Mouse (Mus musculus): ENCODE measurements around the gene Zdhhc15. TPM values are rescaled to one million over a fixed set of nuclear protein-coding genes. Genes with fewer than 3 reads are reported as not detected.
"Not testable (repeated sequence)": the region's sequence is repeated elsewhere in the genome, so short reads cannot be mapped to it uniquely, and the experiment has no call there.

Zdhhc15 gene
- 13.0 and 13.2 TPM in 2 replicates for polyA plus RNA-seq (2014; fragmentation: Nextera tagmentation; extraction: Ambion mirVana)

- peak; percentile 97 for ATAC-seq (ENCODE audit: insufficient read depth)
- Histone ChIP-seq H3K27ac (ENCODE audit: low read depth) (peak within 1 kb of the TSS; percentile 50; the same call in 1 of the 2 replicates), H3K4me3 (ENCODE audit: low read depth, low read length) (peak within 1 kb of the TSS; percentile 47), H3K36me3 (ENCODE audit: insufficient read depth) (no peaks in the 10 kb centered on the region), H3K4me1 (ENCODE audit: insufficient read depth) (no peaks in the 10 kb centered on the region), H3K9me3 (ENCODE audit: low read depth, low read length) (no peaks in the 10 kb centered on the region), H3K9ac (peak within 1 kb of the TSS; percentile 62), H3K27me3 (ENCODE audit: insufficient read depth, low read length) (no peaks in the 10 kb centered on the region), H3K4me2 (peak within 1 kb of the TSS; percentile 64)
- DNase-seq, result peak; percentile 78
- TF ChIP-seq CTCF (IDR thresholded peaks at IDR 0.05; ENCODE audit: low read depth), result no peak
- 5% methylated on average over 30 of the region's 31 CpGs for WGBS
Observed at GRCm38 (mm10) chrX:104670757-104671549, at the start of gene Zdhhc15. Gene Zdhhc15 (minus strand): TSS chrX:104671064.

- ATAC-seq (ENCODE audit: insufficient read depth) (no peak), DNase-seq (no peak)
- Histone ChIP-seq H3K36me3 (ENCODE audit: insufficient read depth) (no peaks in the 10 kb centered on the region), H3K9ac (no peak overlapping the region), H3K4me1 (ENCODE audit: insufficient read depth) (no peaks in the 10 kb centered on the region), H3K27ac (ENCODE audit: low read depth) (no peak overlapping the region), H3K27me3 (ENCODE audit: insufficient read depth, low read length) (no peaks in the 10 kb centered on the region), H3K9me3 (ENCODE audit: low read depth, low read length) (no peaks in the 10 kb centered on the region), H3K4me3 (ENCODE audit: low read depth, low read length) (no peak overlapping the region), H3K4me2 (no peak overlapping the region)
- no peak for TF ChIP-seq CTCF (IDR thresholded peaks at IDR 0.05; ENCODE audit: low read depth)
- WGBS, result 68% methylated on average over 2 of the region's 2 CpGs
Observed at GRCm38 (mm10) chrX:104707935-104708334, 37.1 kb upstream of the Zdhhc15 start.

DNA sequence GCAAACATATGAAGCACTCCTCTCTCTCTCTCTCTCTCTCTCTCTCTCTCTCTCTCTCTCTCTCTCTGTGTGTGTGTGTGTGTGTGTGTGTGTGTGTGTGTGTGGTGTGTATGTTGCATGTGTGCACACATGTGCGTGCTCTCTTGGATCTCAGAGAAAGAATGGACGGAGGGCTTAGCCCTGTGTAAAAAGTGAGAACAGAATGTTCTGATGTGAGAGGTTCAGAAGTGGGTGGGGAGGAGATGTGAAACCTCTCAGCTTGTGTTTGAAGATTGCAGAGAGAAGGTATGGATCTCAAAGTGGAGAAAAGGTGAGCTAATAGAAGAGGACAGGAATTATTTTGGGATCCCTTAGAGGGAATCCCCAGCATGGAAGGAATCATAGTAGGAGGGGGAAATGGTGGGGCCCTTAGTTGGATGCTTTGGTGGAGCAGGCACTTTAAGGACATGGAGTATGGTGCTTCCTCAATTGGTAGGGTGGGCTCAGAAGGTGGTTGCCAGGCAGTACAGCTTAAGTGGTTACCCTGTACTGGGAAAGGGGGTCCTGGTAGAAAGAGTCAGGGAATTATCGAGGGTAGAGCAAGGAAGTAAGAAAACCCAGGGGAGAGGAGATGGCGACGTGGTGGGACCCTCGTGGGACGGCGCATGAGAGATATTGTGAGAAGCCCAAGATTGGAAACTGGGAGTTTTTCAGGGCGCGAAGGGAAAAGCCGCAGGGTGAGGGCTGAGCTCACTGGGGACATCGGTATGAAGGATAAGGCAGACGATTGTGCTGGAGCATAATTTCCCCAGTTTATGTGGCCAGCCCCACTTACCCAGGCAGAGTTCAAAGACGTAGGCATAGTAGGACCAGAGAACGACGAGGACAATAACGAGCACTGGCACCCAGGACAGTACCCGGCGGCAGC lies 761 bp downstream of the Zdhhc15 start:
- no peaks in the 10 kb centered on the region for H3K4me1 ChIP-seq (ENCODE audit: insufficient read depth)
- ATAC-seq (ENCODE audit: insufficient read depth), result peak; percentile 43

GRCm38 (mm10) chrX:104656976-104657375 lies 13.9 kb downstream of the Zdhhc15 start:
- H3K9ac ChIP-seq, result no peak overlapping the region
- DNase-seq (no peak), ATAC-seq (ENCODE audit: insufficient read depth) (no peak)
- H3K9me3 ChIP-seq (ENCODE audit: low read depth, low read length), result no peaks in the 10 kb centered on the region
- no peaks in the 10 kb centered on the region for H3K4me1 ChIP-seq (ENCODE audit: insufficient read depth)
- no peak for TF ChIP-seq CTCF (IDR thresholded peaks at IDR 0.05; ENCODE audit: low read depth)
- no peak overlapping the region for H3K4me3 ChIP-seq (ENCODE audit: low read depth, low read length)
- H3K4me2 ChIP-seq, result no peak overlapping the region
- no peaks in the 10 kb centered on the region for H3K27me3 ChIP-seq (ENCODE audit: insufficient read depth, low read length)
- no peak overlapping the region for H3K27ac ChIP-seq (ENCODE audit: low read depth)
- 100% methylated on average over 1 of the region's 1 CpGs for WGBS
- H3K36me3 ChIP-seq (ENCODE audit: insufficient read depth), result no peaks in the 10 kb centered on the region

More for the DNA sequence above, 761 bp downstream of the Zdhhc15 start:
- Histone ChIP-seq H3K4me3 (ENCODE audit: low read depth, low read length) (peak overlapping the region; percentile 47), H3K4me2 (peak overlapping the region; percentile 64), H3K36me3 (ENCODE audit: insufficient read depth) (no peaks in the 10 kb centered on the region), H3K27me3 (ENCODE audit: insufficient read depth, low read length) (no peaks in the 10 kb centered on the region), H3K9ac (peak overlapping the region; percentile 62), H3K27ac (ENCODE audit: low read depth) (peak overlapping the region; percentile 50; the same call in 1 of the 2 replicates), H3K9me3 (ENCODE audit: low read depth, low read length) (no peaks in the 10 kb centered on the region)
- no peak for DNase-seq
- no peak for TF ChIP-seq CTCF (IDR thresholded peaks at IDR 0.05; ENCODE audit: low read depth)
- 21% methylated on average over 19 of the region's 19 CpGs for WGBS

DNA sequence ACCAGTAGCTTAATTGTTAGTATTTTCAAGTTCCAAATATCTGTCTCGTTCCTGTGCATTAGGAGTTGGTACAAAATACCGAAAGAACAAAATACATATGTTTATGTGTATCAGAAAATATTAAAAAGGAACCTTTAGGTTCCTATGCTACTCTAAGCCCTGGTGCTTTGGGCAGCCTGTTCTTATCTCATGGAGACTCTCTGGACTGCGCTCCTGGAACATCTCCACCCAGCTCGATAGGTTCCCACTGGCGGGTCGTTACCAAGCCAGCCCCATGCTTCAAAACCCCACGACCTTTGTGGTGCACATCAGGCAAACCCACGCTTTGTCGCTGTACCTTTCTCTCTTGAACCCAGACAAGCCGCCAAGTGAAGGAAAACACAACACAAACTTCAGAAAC lies 58.3 kb downstream of the Zdhhc15 start:
- Histone ChIP-seq H3K27me3 (ENCODE audit: insufficient read depth, low read length) (no peaks in the 10 kb centered on the region), H3K4me2 (no peak overlapping the region), H3K36me3 (ENCODE audit: insufficient read depth) (no peaks in the 10 kb centered on the region), H3K9me3 (ENCODE audit: low read depth, low read length) (no peaks in the 10 kb centered on the region), H3K4me1 (ENCODE audit: insufficient read depth) (no peaks in the 10 kb centered on the region), H3K4me3 (ENCODE audit: low read depth, low read length) (no peak overlapping the region), H3K27ac (ENCODE audit: low read depth) (no peak overlapping the region), H3K9ac (no peak overlapping the region)
- DNase-seq (no peak), ATAC-seq (ENCODE audit: insufficient read depth) (no peak)
- TF ChIP-seq CTCF (IDR thresholded peaks at IDR 0.05; ENCODE audit: low read depth), result no peak
- 81% methylated on average over 10 of the region's 10 CpGs for WGBS

DNA sequence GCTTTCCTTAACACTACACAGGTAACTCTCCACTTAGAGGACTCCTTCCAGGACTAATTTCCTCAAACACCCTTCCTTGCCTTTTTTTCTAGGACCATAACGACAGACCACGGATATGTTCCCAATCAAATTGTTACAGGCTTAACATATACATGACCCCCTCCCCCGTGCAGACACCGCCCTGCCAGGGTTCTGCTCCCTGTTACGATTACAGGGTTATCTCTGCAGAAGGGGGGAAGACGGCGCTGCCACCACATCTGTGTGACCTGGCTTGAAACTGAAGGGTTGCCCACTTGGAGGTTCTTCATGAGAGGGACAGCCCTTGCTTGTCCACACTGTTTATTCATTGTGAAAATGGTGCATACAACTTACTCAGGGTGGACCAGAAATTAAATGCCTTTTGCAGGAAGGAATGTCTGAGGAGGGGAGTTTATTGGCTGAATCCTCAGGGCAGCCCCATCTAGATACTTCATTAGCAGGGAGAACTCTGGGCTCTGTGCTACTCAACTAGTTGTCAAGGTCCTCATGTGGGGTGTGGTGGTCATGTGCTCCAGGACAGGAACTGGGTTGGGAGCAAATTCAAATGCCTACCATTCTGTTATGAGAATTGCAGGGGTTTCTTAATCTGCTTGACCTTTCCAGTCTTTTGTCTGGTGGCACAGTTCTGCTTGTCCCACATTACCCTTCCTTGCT lies 67.0 kb downstream of the Zdhhc15 start:
- H3K4me2 ChIP-seq; H3K27me3 ChIP-seq (ENCODE audit: insufficient read depth, low read length); H3K27ac ChIP-seq (ENCODE audit: low read depth); H3K9me3 ChIP-seq (ENCODE audit: low read depth, low read length); H3K4me1 ChIP-seq (ENCODE audit: insufficient read depth); DNase-seq; ATAC-seq (ENCODE audit: insufficient read depth); H3K4me3 ChIP-seq (ENCODE audit: low read depth, low read length); H3K36me3 ChIP-seq (ENCODE audit: insufficient read depth); H3K9ac ChIP-seq: not testable (repeated sequence)
- WGBS, result 69% methylated on average over 2 of the region's 7 CpGs

DNA sequence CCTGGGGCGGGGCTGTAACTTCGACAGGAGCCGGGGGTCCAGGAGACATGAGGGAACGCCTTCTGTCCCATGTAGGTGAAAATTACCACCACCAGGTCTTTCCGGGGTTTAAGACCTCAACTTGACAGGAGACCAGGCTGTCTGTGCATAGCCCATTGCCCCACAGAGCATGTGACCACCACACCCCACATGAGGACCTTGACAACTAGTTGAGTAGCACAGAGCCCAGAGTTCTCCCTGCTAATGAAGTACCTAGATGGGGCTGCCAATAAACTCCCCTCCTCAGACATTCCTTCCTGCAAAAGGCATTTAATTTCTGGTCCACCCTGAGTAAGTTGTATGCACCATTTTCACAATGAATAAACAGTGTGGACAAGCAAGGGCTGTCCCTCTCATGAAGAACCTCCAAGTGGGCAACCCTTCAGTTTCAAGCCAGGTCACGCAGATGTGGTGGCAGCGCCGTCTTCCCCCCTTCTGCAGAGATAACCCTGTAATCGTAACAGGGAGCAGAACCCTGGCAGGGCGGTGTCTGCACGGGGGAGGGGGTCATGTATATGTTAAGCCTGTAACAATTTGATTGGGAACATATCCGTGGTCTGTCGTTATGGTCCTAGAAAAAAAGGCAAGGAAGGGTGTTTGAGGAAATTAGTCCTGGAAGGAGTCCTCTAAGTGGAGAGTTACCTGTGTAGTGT lies 68.5 kb downstream of the Zdhhc15 start:
- not testable (repeated sequence) for H3K27ac ChIP-seq (ENCODE audit: low read depth); H3K4me1 ChIP-seq (ENCODE audit: insufficient read depth); H3K4me3 ChIP-seq (ENCODE audit: low read depth, low read length); DNase-seq; H3K27me3 ChIP-seq (ENCODE audit: insufficient read depth, low read length); H3K9ac ChIP-seq; H3K36me3 ChIP-seq (ENCODE audit: insufficient read depth); H3K4me2 ChIP-seq; ATAC-seq (ENCODE audit: insufficient read depth); H3K9me3 ChIP-seq (ENCODE audit: low read depth, low read length)
- WGBS, result 75% methylated on average over 8 of the region's 13 CpGs

Data from lung, embryonic 14.5 days (tissue).